ENCODE assay signal across 8 mouse cellular contexts in the genomic region with DNA sequence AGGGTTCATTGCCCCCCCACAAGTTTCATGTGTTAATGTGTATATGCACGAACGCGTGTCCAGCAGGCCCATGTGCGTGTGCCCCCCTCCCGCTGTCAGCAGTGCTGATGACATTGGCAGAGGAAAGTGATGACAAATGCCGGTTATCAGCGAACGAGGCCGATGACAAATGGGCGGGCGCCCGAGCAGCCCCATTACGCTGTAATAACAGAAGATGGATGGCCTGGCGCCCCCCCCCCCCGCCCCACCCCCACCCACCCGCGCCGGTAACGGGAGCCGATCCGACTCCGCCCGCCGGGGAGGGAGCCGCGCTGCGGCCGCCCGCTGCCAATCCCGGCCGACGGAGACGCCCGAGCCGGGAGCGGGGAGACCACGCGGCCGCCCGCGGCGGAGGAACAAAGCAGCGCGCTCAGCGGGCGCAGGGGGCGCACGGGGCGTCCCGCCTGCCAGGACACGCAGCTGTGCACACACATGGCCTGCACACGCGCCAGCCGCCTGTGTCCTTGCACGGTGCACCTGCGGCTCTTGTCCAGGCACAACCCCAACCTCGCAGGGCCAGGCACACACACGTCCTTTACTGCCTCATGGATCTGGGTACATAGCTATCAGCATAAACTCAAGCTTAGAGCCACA. TPM values are rescaled to one million over a fixed set of nuclear protein-coding genes. Genes with fewer than 3 reads are reported as not detected.
DNase-seq lines count a peak whose midpoint lies in the region; ATAC-seq lines count a peak whose summit lies in the region.

No protein-coding gene starts in this region.

- H3K36me3 ChIP-seq in lung, embryonic 15.5 days = no peaks in the 10 kb centered on the region
- no peaks in the 10 kb centered on the region for H3K36me3 ChIP-seq in forebrain, embryonic 11.5 days (ENCODE audit: control insufficient read depth, insufficient read depth, low read length)
- H3K36me3 ChIP-seq in hindbrain, embryonic 16.5 days (ENCODE audit: control insufficient read depth, insufficient read depth, low read length) = no peaks in the 10 kb centered on the region
- H3K36me3 ChIP-seq in liver, embryonic 12.5 days = no peaks in the 10 kb centered on the region

- ATAC-seq in lung, embryonic 15.5 days (ENCODE audit: borderline replicate concordance, extremely low read depth, low FRiP score, low TSS enrichment) = peak; percentile 24
- peak; percentile 58; the same call in 1 of the 2 replicates for ATAC-seq in forebrain, embryonic 11.5 days (replicated peaks; ENCODE audit: low FRiP score)
- peak; percentile 58 for ATAC-seq in hindbrain, embryonic 16.5 days
- 0 out of 2 replicates have a peak, but pooled peaks have one; percentile 6 for ATAC-seq in liver, embryonic 12.5 days
- no peak for ATAC-seq in activated CD4-positive, CD25-positive, alpha-beta regulatory T cell, adult 4 months

- peak overlapping the region; percentile 83 for H3K4me2 ChIP-seq in lung, embryonic 15.5 days
- peak overlapping the region; percentile 74 for H3K4me2 ChIP-seq in forebrain, embryonic 11.5 days (ENCODE audit: low read depth, low read length, severe bottlenecking)
- peak overlapping the region; percentile 84 for H3K4me2 ChIP-seq in hindbrain, embryonic 16.5 days (ENCODE audit: low read length)
- H3K4me2 ChIP-seq in liver, embryonic 12.5 days = peak overlapping the region; percentile 81

- H3K4me3 ChIP-seq in lung, embryonic 15.5 days = peak overlapping the region; percentile 39
- H3K4me3 ChIP-seq in forebrain, embryonic 11.5 days (ENCODE audit: low read depth, low read length) = peak overlapping the region; percentile 37
- H3K4me3 ChIP-seq in hindbrain, embryonic 16.5 days (ENCODE audit: low read length) = peak overlapping the region; percentile 49
- H3K4me3 ChIP-seq in liver, embryonic 12.5 days = peak overlapping the region; percentile 53

- no peak for DNase-seq in lung, adult 18-20 months
- DNase-seq in adrenal gland, adult 8-10 months = peak; percentile 57
- peak; percentile 78 for DNase-seq in forebrain, embryonic 11.5 days (ENCODE audit: low spot score)
- DNase-seq in ovary, postnatal 36 days (ENCODE audit: low spot score) = peak; percentile 64

- peaks cover 59% of the 10 kb centered on the region for H3K27me3 ChIP-seq in lung, embryonic 15.5 days
- peaks cover 45% of the 10 kb centered on the region for H3K27me3 ChIP-seq in forebrain, embryonic 11.5 days (ENCODE audit: control insufficient read depth, insufficient read depth, low read length)
- peaks cover 12% of the 10 kb centered on the region for H3K27me3 ChIP-seq in hindbrain, embryonic 16.5 days (replicated peaks; ENCODE audit: control insufficient read depth, insufficient read depth, low read length)
- H3K27me3 ChIP-seq in liver, embryonic 12.5 days (replicated peaks) = peaks cover 59% of the 10 kb centered on the region

- H3K9me3 ChIP-seq in lung, embryonic 15.5 days = no peaks in the 10 kb centered on the region
- no peaks in the 10 kb centered on the region for H3K9me3 ChIP-seq in forebrain, embryonic 11.5 days (ENCODE audit: control insufficient read depth, low read length)
- no peaks in the 10 kb centered on the region for H3K9me3 ChIP-seq in hindbrain, embryonic 16.5 days (ENCODE audit: control insufficient read depth, low read length)
- no peaks in the 10 kb centered on the region for H3K9me3 ChIP-seq in liver, embryonic 12.5 days (replicated peaks)

- 0 out of 2 replicates have a peak overlapping the region, but pooled peaks have one; percentile 20 for H3K9ac ChIP-seq in lung, embryonic 15.5 days
- H3K9ac ChIP-seq in forebrain, embryonic 11.5 days (ENCODE audit: low read length) = peak overlapping the region; percentile 53
- H3K9ac ChIP-seq in hindbrain, embryonic 16.5 days (ENCODE audit: low read depth, low read length) = peak overlapping the region; percentile 69
- H3K9ac ChIP-seq in liver, embryonic 12.5 days = peak overlapping the region; percentile 65

- H3K27ac ChIP-seq in lung, embryonic 15.5 days = no peak overlapping the region
- H3K27ac ChIP-seq in forebrain, embryonic 11.5 days (ENCODE audit: low read depth, low read length) = no peak overlapping the region
- H3K27ac ChIP-seq in hindbrain, embryonic 16.5 days (ENCODE audit: low read depth, low read length) = peak overlapping the region; percentile 77
- H3K27ac ChIP-seq in liver, embryonic 12.5 days = no peak overlapping the region

- 1% methylated on average over 51 of the region's 58 CpGs for WGBS in lung, embryonic 15.5 days
- WGBS in forebrain, embryonic 11.5 days = 1% methylated on average over 47 of the region's 58 CpGs
- WGBS in hindbrain, embryonic 16.5 days = under 1% methylated on average over 28 of the region's 58 CpGs
- WGBS in liver, embryonic 12.5 days (ENCODE audit: insufficient replicate concordance) = under 1% methylated on average over 46 of the region's 58 CpGs

- H3K4me1 ChIP-seq in lung, embryonic 15.5 days = peaks cover 18% of the 10 kb centered on the region
- peaks cover 13% of the 10 kb centered on the region; the same call in 1 of the 2 replicates for H3K4me1 ChIP-seq in forebrain, embryonic 11.5 days (replicated peaks; ENCODE audit: control insufficient read depth, insufficient read depth, low read length)
- H3K4me1 ChIP-seq in hindbrain, embryonic 16.5 days (ENCODE audit: control insufficient read depth, insufficient read depth, low read depth, low read length) = peaks cover 21% of the 10 kb centered on the region
- H3K4me1 ChIP-seq in liver, embryonic 12.5 days = peaks cover 58% of the 10 kb centered on the region

RNA-seq across cellular contexts. Expression of a gene that starts 18.8 kb away (rescaled TPM):
- polyA plus RNA-seq in lung, embryonic 15.5 days (2015; fragmentation: Nextera tagmentation; extraction: Ambion mirVana) = 17.6 and 19.9 TPM in 2 replicates
- 10 to 100 TPM; 15.2 to 18.4 (median 16.7) TPM for total RNA-seq in adrenal gland, adult 8-10 months (2022)
- polyA plus RNA-seq in forebrain, embryonic 11.5 days (2014; fragmentation: Nextera tagmentation; extraction: Ambion mirVana) = 22.6 and 24.0 TPM in 2 replicates
- polyA plus RNA-seq in hindbrain, embryonic 16.5 days (2015; fragmentation: Nextera tagmentation; extraction: Ambion mirVana) = 11.1 and 14.6 TPM in 2 replicates
- polyA plus RNA-seq in liver, embryonic 12.5 days (2016; fragmentation: Nextera tagmentation; extraction: Ambion mirVana) = 9.2 and 9.9 TPM in 2 replicates
- 10 to 100 TPM; 16.2 to 31.6 TPM for polyA plus RNA-seq in activated CD4-positive, CD25-positive, alpha-beta regulatory T cell, adult 4 months (2017; shearing (Covaris generic))

RNA-seq across cellular contexts. Expression of a gene that starts 18.9 kb away (rescaled TPM):
- polyA plus RNA-seq in lung, embryonic 15.5 days (2015; fragmentation: Nextera tagmentation; extraction: Ambion mirVana) = 44.1 and 47.0 TPM in 2 replicates
- total RNA-seq in adrenal gland, adult 8-10 months (2022) = 10 to 100 TPM; 34.3 to 43.0 (median 36.2) TPM
- 49.7 and 53.9 TPM in 2 replicates for polyA plus RNA-seq in forebrain, embryonic 11.5 days (2014; fragmentation: Nextera tagmentation; extraction: Ambion mirVana)
- polyA plus RNA-seq in hindbrain, embryonic 16.5 days (2015; fragmentation: Nextera tagmentation; extraction: Ambion mirVana) = 77.0 and 85.7 TPM in 2 replicates
- 21.4 and 25.5 TPM in 2 replicates for polyA plus RNA-seq in liver, embryonic 12.5 days (2016; fragmentation: Nextera tagmentation; extraction: Ambion mirVana)
- polyA plus RNA-seq in activated CD4-positive, CD25-positive, alpha-beta regulatory T cell, adult 4 months (2017; shearing (Covaris generic)) = 10 to 100 TPM; 65.5 to 69.1 TPM

Comparison
In these comparisons a context has a peak if more than half of its experiments do, and no peak if none do; other contexts are left out.
1. DNase-seq: peak in adrenal gland, adult 8-10 months (single experiment), forebrain, embryonic 11.5 days (single experiment) and ovary, postnatal 36 days (single experiment); none in lung, adult 18-20 months (0 of 2).
2. Peak in every context shown above with its lines, with median percentiles within 50 percentile points of each other: H3K4me2 ChIP-seq, H3K4me3 ChIP-seq and H3K9ac ChIP-seq.